Mouse (Mus musculus) gonadal fat pad, adult 2 months (tissue): ENCODE results near the gene Nkiras2. TPM values are rescaled to one million over a fixed set of nuclear protein-coding genes. Genes with fewer than 3 reads are reported as not detected.
"Not testable (repeated sequence)": the region's sequence is repeated elsewhere in the genome, so short reads cannot be mapped to it uniquely, and the experiment has no call there.

ENCODE experiments used
- DNase-seq: peaks from one replicate; pipeline ENCODE4 v3.0.0-alpha.2; 2012; ENCODE audit warnings: low read depth
- polyA plus RNA-seq: library from polyadenylated mRNA; depleted of rRNA; stranded (reverse); fragments of >200 nt; gene quantifications from 2 replicates; pipeline ENCODE4 v1.2.3, GENCODE M21; 2012; rRNA removed

Gene Nkiras2
- polyA plus RNA-seq, 1 experiment = 80.6 TPM

GRCm38 (mm10) chr11:100628862-100629352 is 9.9 kb downstream of the Nkiras2 start:
- DNase-seq = no peak

- DNase-seq = no peak
Measured at GRCm38 (mm10) chr11:100634530-100634929, 15.5 kb downstream of the Nkiras2 start.

- DNase-seq = no peak
Measured at GRCm38 (mm10) chr11:100640159-100640906, 21.3 kb downstream of the Nkiras2 start.

- no peak for DNase-seq
Measured at GRCm38 (mm10) chr11:100643612-100644575, 24.9 kb downstream of the Nkiras2 start.

- DNase-seq = no peak
Measured at GRCm38 (mm10) chr11:100646265-100646664, 27.2 kb downstream of the Nkiras2 start.

GRCm38 (mm10) chr11:100648405-100648804 is 29.4 kb downstream of the Nkiras2 start:
- DNase-seq = no peak

- no peak for DNase-seq
Measured at GRCm38 (mm10) chr11:100651205-100651604, 32.2 kb downstream of the Nkiras2 start.

GRCm38 (mm10) chr11:100651748-100652147 is 32.7 kb downstream of the Nkiras2 start:
- DNase-seq = no peak

GRCm38 (mm10) chr11:100655589-100655988 is 36.5 kb downstream of the Nkiras2 start:
- not testable (repeated sequence) for DNase-seq

GRCm38 (mm10) chr11:100656458-100656857 is 37.4 kb downstream of the Nkiras2 start:
- DNase-seq = no peak

- no peak for DNase-seq
Measured at GRCm38 (mm10) chr11:100659806-100660205, 40.8 kb downstream of the Nkiras2 start.

- DNase-seq = no peak
Measured at GRCm38 (mm10) chr11:100671049-100671448, 52.0 kb downstream of the Nkiras2 start.

- DNase-seq = no peak
Measured at GRCm38 (mm10) chr11:100671956-100672355, 52.9 kb downstream of the Nkiras2 start.

GRCm38 (mm10) chr11:100673169-100673568 is 54.1 kb downstream of the Nkiras2 start:
- no peak for DNase-seq

Other genes with a start within 250 kb of the Nkiras2 start
- 213 and 239 TPM in 2 replicates for gene Jup, start 221.5 kb upstream of the Nkiras2 start, polyA plus RNA-seq
- 35.4 and 45.1 TPM in 2 replicates for gene P3h4, start 204.4 kb upstream of the Nkiras2 start, polyA plus RNA-seq
- gene Fkbp10, start 203.5 kb upstream of the Nkiras2 start, polyA plus RNA-seq = 33.1 and 34.4 TPM in 2 replicates
- 31.1 and 45.5 TPM in 2 replicates for gene Nt5c3b, start 177.4 kb upstream of the Nkiras2 start, polyA plus RNA-seq
- gene Klhl10, start 177.3 kb upstream of the Nkiras2 start, polyA plus RNA-seq = 2.8 and 3.0 TPM in 2 replicates
- gene Klhl11, start 146.5 kb upstream of the Nkiras2 start, polyA plus RNA-seq = 5.8 and 8.7 TPM in 2 replicates
- 586 and 685 TPM in 2 replicates for gene Acly, start 91.2 kb upstream of the Nkiras2 start, polyA plus RNA-seq
- 1.7 and 2.5 TPM in 2 replicates for gene Ttc25, start 73.6 kb upstream of the Nkiras2 start, polyA plus RNA-seq
- gene Cnp, start 44.3 kb upstream of the Nkiras2 start, polyA plus RNA-seq = 25.2 and 26.1 TPM in 2 replicates
- gene Dnajc7, start 924 bp downstream of the Nkiras2 start, polyA plus RNA-seq = 42.1 and 62.0 TPM in 2 replicates
- 0.38 and 0.65 TPM in 2 replicates for gene Zfp385c, start 73.2 kb downstream of the Nkiras2 start, polyA plus RNA-seq
- 5.9 and 6.5 TPM in 2 replicates for gene Dhx58, start 85.0 kb downstream of the Nkiras2 start, polyA plus RNA-seq
- 28.0 and 29.0 TPM in 2 replicates for gene Kat2a, start 93.2 kb downstream of the Nkiras2 start, polyA plus RNA-seq
- 8.9 and 9.8 TPM in 2 replicates for gene Hspb9, start 94.6 kb downstream of the Nkiras2 start, polyA plus RNA-seq
- 200 and 221 TPM in 2 replicates for gene Rab5c, start 119.0 kb downstream of the Nkiras2 start, polyA plus RNA-seq
- 1.1 and 1.5 TPM in 2 replicates for gene Kcnh4, start 140.7 kb downstream of the Nkiras2 start, polyA plus RNA-seq
- gene Hcrt, start 143.7 kb downstream of the Nkiras2 start, polyA plus RNA-seq = not detected in 2 replicates
- gene Ghdc, start 151.7 kb downstream of the Nkiras2 start, polyA plus RNA-seq = 18.6 and 19.7 TPM in 2 replicates
- 28.7 and 32.8 TPM in 2 replicates for gene Stat5b, start 231.5 kb downstream of the Nkiras2 start, polyA plus RNA-seq
- gene Stat5a, start 240.1 kb downstream of the Nkiras2 start, polyA plus RNA-seq = 44.0 and 51.7 TPM in 2 replicates